Mouse (Mus musculus): ENCODE data around the gene Tnpo1. TPM values are rescaled to one million over a fixed set of nuclear protein-coding genes. Genes with fewer than 3 reads are reported as not detected.

Gene Tnpo1
- polyA plus RNA-seq, 1 experiment from 2014 or later: 79.3 TPM

DNA sequence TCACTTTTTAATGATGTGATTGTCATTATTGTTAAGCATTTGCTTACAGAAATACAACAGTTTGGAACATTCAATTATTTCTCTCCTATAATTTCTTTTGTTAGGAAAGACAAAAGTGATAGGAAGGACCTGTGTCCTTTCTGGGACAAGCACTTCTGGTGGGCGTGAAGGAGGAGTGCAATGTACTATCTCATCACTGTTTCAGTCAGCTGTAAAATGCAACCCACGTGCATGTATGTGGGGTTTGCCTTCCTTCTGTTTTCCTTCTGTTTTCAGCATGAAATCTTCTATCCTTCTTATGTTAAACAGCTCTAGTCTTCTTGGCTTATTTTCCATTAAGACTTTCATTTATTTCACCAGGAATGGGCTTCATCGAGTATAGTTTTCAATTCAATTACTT is 5.9 kb downstream of the Tnpo1 start:
- Histone ChIP-seq H3K36me3 (peaks cover 87% of the 10 kb centered on the region), H3K27me3 (ENCODE audit: low read depth, poor library complexity, severe bottlenecking) (no peaks in the 10 kb centered on the region), H3K4me3 (no peak overlapping the region), H3K27ac (no peak overlapping the region), H3K4me1 (peaks cover 7% of the 10 kb centered on the region), H3K9me3 (replicated peaks) (no peaks in the 10 kb centered on the region)
- WGBS: 91% methylated on average over 3 of the region's 3 CpGs
- no peak for DNase-seq (ENCODE audit: low spot score)

DNA sequence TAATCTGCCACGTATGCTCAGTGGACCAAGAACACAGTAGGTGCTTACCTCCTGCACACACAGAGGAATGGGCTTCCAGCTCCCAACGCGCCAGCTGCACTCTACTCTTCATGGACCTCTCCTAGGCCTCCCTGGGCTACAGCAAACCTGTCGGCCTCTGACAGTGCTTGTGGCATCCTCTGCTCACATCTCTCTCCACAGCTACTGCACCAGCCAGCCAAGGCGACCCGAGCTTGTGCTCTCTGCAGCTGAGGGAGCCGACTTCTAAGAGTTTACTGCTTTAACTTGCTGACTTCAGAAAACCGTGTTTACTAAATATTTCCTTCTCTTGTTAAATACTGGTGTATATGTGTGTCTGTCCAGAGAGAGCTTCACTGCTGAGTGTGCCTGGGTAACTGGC is 6.5 kb downstream of the Tnpo1 start:
- no peak for DNase-seq (ENCODE audit: low spot score)
- WGBS: 92% methylated on average over 8 of the region's 8 CpGs
- no peak overlapping the region for H3K27ac ChIP-seq
- peaks cover 10% of the 10 kb centered on the region for H3K4me1 ChIP-seq
- no peaks in the 10 kb centered on the region for H3K27me3 ChIP-seq (ENCODE audit: low read depth, poor library complexity, severe bottlenecking)
- H3K9me3 ChIP-seq (replicated peaks): no peaks in the 10 kb centered on the region
- no peak overlapping the region for H3K4me3 ChIP-seq
- H3K36me3 ChIP-seq: peaks cover 93% of the 10 kb centered on the region

DNA sequence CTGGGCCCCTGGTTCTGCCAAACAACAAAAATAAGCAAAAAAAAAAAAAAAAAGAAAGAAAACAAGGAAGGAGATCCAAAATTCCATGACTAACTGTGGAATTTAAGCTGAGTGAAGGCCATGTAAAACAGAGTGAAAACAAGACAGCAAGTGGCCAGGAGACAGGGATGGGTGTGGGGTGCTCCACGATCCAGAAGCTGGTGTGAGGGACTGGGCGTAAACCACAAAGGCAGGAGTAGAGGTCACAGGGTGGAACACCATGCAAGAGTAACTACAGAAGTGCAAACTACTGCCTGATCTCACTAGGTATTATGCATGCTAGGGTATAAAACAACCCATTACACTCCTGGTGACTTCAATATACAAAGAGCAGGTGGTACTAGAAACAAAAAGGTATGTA is 8.3 kb downstream of the Tnpo1 start:
- no peaks in the 10 kb centered on the region for H3K9me3 ChIP-seq (replicated peaks)
- WGBS: 89% methylated on average over 2 of the region's 2 CpGs
- H3K4me3 ChIP-seq: no peak overlapping the region
- H3K4me1 ChIP-seq: peaks cover 28% of the 10 kb centered on the region
- H3K27me3 ChIP-seq (ENCODE audit: low read depth, poor library complexity, severe bottlenecking): no peaks in the 10 kb centered on the region
- H3K27ac ChIP-seq: no peak overlapping the region
- no peak for DNase-seq (ENCODE audit: low spot score)
- H3K36me3 ChIP-seq: peaks cover 78% of the 10 kb centered on the region

DNA sequence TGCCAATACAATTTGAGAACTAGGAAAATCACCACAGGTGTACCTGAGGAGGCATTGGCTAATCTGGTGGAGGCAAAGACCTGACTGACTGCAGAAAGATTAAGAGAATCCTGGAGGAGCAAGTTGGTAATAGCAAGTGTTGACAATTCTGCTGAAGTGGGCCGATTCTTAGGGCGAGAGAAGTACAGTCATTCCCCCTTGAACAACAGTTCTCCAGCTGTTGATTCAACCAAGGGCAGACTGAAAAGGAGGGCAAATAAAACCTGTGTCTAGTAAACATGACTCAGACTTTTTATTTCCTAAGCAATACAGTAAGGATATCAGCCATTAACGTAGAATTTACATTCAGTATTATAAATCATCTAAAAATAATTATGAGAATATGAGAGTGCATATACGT is 10.6 kb downstream of the Tnpo1 start:
- Histone ChIP-seq H3K9me3 (replicated peaks) (no peaks in the 10 kb centered on the region), H3K27ac (no peak overlapping the region), H3K36me3 (peaks cover 61% of the 10 kb centered on the region), H3K4me1 (peaks cover 41% of the 10 kb centered on the region), H3K27me3 (ENCODE audit: low read depth, poor library complexity, severe bottlenecking) (no peaks in the 10 kb centered on the region), H3K4me3 (no peak overlapping the region)
- 93% methylated on average over 4 of the region's 4 CpGs for WGBS
- no peak for DNase-seq (ENCODE audit: low spot score)

DNA sequence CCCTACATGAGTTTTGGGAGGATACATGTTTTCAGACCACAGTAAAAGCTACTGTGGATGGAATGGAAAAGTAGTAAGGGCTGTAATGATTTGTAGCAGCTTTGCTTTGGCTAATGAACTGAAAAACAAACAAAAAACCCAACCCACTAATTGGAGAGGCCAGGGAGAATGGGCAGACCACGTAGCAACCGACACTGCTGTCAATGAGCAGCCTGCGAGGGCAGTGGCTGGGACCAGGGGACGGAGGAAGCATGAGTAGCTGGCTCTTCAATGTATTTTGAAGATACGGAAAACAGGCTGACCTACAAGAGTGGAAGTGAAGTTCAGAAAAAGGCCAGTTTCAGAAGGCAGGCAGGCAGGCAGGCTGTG is 11.4 kb downstream of the Tnpo1 start:
- Histone ChIP-seq H3K4me1 (peaks cover 41% of the 10 kb centered on the region), H3K36me3 (peaks cover 53% of the 10 kb centered on the region), H3K27ac (no peak overlapping the region), H3K9me3 (replicated peaks) (no peaks in the 10 kb centered on the region), H3K4me3 (no peak overlapping the region), H3K27me3 (ENCODE audit: low read depth, poor library complexity, severe bottlenecking) (no peaks in the 10 kb centered on the region)
- no peak for DNase-seq (ENCODE audit: low spot score)
- WGBS: 72% methylated on average over 5 of the region's 5 CpGs

DNA sequence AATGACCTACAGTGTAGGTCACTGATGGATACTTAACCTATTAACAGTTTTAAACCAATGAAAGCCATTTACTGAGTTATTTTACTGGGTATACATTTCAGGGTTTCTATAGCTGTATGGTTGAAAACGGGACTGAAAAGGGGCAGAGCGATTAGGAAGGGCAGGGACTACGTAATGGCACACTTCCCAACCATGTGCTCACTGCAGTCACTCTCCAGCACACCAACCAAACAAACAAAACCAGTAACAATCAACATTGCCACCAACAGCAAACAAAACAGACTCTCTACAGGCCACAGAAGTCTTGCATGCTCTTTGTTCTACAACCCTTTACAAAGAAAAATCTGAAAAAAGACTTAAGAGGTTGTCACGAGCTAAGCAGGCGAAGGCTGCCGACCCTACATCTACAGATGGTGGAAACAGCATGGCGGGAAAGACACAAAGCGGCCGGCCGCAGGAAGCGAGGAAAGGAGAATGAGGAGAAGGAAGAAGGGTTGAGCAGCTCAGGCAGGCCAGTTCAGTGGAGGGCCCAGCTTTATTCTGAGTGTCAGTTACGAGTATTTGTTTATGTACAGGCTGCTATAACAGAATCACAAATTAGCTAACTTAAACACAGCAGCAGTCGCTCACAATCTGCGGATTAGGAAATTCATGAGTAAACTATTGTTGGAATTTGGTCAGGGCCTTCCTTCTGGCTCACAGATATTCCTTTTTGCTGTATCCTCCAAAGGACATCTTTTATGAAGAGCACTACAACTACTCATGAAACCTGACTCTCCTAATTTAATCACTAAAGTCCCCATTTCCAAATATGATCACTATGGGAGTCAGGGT is 12.0 kb downstream of the Tnpo1 start:
- Histone ChIP-seq H3K27ac (no peak overlapping the region), H3K4me3 (no peak overlapping the region), H3K4me1 (peaks cover 41% of the 10 kb centered on the region), H3K27me3 (ENCODE audit: low read depth, poor library complexity, severe bottlenecking) (no peaks in the 10 kb centered on the region), H3K9me3 (replicated peaks) (no peaks in the 10 kb centered on the region), H3K36me3 (peaks cover 47% of the 10 kb centered on the region)
- no peak for DNase-seq (ENCODE audit: low spot score)
- WGBS: 86% methylated on average over 14 of the region's 14 CpGs

DNA sequence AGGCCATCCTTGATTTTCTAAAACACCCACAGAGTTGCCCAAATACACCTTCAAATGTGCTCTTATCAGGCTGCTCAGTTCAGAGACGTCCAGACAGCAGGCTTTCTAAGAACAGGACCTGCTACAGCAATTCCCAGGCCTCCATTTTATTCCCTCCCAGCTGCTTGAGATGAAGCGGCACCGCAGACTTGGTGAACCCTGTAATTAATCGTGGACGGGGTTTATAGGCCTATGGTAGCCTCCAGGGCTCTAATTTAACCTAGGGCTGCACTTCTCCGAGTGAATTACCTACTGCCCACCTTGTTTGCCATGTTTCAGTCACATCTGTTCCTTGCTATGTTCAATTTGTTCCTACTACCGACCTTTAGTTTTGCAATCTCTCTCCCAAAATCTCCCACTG is 13.0 kb downstream of the Tnpo1 start:
- no peak for DNase-seq (ENCODE audit: low spot score)
- no peak overlapping the region for H3K27ac ChIP-seq
- no peak overlapping the region for H3K4me3 ChIP-seq
- no peaks in the 10 kb centered on the region for H3K9me3 ChIP-seq (replicated peaks)
- H3K4me1 ChIP-seq: peaks cover 41% of the 10 kb centered on the region
- H3K27me3 ChIP-seq (ENCODE audit: low read depth, poor library complexity, severe bottlenecking): no peaks in the 10 kb centered on the region
- peaks cover 37% of the 10 kb centered on the region for H3K36me3 ChIP-seq
- WGBS: 27% methylated on average over 7 of the region's 7 CpGs

DNA sequence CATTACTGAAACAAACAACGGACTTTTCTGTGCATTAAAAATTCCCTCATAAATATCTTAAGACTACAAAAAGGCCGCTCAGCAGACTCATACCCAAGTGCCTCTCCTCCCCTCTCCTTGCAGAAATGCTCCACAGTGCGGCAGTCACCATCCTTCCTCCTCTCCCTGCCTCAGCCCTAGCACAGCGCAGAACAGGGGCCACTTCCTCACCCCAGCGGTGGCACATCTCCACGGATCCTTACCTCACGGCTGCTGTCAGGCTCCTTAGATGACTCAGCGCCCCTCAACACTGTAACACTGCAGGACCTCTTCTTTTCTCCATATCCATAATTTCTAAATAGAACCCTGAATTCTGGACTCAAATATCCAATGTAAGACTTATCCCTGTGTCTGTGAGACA is 13.6 kb downstream of the Tnpo1 start:
- no peak overlapping the region for H3K4me3 ChIP-seq
- WGBS: 74% methylated on average over 8 of the region's 8 CpGs
- peaks cover 31% of the 10 kb centered on the region for H3K36me3 ChIP-seq
- DNase-seq (ENCODE audit: low spot score): no peak
- H3K27ac ChIP-seq: no peak overlapping the region
- H3K9me3 ChIP-seq (replicated peaks): no peaks in the 10 kb centered on the region
- peaks cover 41% of the 10 kb centered on the region for H3K4me1 ChIP-seq
- H3K27me3 ChIP-seq (ENCODE audit: low read depth, poor library complexity, severe bottlenecking): no peaks in the 10 kb centered on the region

DNA sequence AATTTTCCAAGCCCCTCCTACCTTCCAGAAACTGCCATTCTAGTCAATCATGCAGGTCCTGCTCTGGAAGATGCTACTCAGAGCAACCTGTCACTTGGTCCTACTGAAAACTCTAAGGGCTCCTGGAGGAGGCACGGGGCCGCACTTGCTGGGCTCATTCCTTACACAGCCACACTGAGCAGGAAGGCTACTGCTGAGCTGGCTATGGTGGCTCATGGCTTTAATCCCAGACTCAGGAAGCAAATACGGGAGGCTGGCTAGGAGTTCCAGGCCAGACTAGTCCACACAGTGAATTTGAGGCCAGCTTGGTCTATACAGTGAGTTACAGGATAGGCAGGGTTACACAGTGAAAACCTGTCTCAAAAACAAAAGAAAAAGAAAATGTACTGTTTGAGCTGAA is 15.4 kb downstream of the Tnpo1 start:
- peaks cover 41% of the 10 kb centered on the region for H3K4me1 ChIP-seq
- no peaks in the 10 kb centered on the region for H3K9me3 ChIP-seq (replicated peaks)
- 90% methylated on average over 3 of the region's 3 CpGs for WGBS
- H3K4me3 ChIP-seq: no peak overlapping the region
- no peaks in the 10 kb centered on the region for H3K27me3 ChIP-seq (ENCODE audit: low read depth, poor library complexity, severe bottlenecking)
- DNase-seq (ENCODE audit: low spot score): no peak
- peaks cover 23% of the 10 kb centered on the region for H3K36me3 ChIP-seq
- no peak overlapping the region for H3K27ac ChIP-seq

DNA sequence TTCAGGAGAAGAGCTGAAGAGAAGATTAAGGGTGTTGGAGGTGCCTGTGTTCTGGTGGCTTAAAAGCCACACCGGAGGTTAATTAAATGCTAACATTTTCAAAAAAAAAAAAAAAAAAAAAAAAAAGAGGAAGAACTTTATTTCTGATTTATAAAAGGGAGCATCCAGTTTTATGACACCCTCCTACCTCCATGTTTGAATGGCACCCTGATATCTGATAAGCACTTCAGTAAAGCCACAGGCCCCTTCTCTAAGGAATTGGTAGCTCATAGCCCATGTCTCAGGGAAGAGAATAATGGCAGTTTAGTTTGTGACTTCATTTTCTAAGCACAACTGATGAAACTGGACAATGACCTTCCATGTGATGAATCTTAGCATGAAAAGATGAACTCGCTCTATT is 21.6 kb downstream of the Tnpo1 start:
- H3K4me1 ChIP-seq: no peaks in the 10 kb centered on the region; the same call in 1 of the 2 replicates
- 96% methylated on average over 2 of the region's 2 CpGs for WGBS
- no peak for DNase-seq (ENCODE audit: low spot score)
- no peaks in the 10 kb centered on the region for H3K27me3 ChIP-seq (ENCODE audit: low read depth, poor library complexity, severe bottlenecking)
- H3K4me3 ChIP-seq: no peak overlapping the region
- H3K36me3 ChIP-seq: peaks cover 46% of the 10 kb centered on the region
- H3K9me3 ChIP-seq (replicated peaks): no peaks in the 10 kb centered on the region; the same call in 1 of the 2 replicates
- no peak overlapping the region for H3K27ac ChIP-seq

DNA sequence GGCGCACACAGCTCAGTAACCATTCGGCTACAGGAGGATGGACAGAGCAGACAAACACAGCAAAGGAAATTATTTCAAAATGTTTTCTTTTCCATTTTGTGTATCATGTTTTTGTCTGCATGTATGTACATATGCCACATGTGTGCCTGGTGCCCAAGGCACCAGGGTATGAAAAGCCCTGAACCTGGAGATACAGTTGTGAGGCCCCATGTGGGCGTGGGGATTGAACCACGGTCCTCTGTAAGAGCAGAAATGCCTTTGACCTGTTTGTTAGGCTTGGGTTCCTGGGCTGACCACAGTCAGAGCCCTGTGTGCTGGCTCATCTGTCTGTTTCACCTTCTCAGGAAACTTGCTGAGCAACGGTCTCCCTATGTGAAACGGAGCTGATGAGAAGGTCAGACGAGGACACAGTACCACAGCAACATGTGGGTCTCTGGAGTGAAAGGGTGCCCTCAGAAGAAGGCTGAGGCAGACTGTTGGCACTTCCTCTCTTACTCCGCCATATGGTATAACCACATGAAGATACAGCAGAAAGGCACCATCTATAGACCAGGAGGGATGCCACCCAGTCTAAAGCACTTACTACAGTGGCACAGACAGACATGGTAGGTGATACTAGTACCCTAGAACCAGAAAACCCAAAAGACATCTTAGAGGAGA is 23.7 kb downstream of the Tnpo1 start:
- Histone ChIP-seq H3K27ac (no peak overlapping the region), H3K36me3 (peaks cover 46% of the 10 kb centered on the region)
- 91% methylated on average over 8 of the region's 8 CpGs for WGBS

DNA sequence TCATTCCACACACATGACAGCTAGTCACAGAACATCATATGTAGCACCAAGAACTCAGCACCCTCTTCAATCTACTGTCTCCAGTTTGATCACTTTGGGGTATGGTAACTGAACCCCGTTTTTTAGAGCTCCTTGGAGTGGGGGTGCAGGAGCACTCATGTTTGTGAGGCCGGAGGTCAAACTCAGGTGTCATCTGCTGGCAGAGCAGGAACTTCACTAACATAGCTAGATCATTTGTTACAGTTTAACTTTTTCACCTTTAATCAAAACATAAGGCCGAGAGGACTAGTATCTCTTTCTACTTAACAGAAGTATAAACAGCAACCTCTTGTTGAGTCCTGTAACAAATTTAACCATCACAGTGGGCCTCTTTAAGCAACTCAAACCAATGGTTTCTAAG is 26.6 kb downstream of the Tnpo1 start:
- DNase-seq (ENCODE audit: low spot score): no peak
- H3K27me3 ChIP-seq (ENCODE audit: low read depth, poor library complexity, severe bottlenecking): no peaks in the 10 kb centered on the region
- no peaks in the 10 kb centered on the region for H3K4me1 ChIP-seq
- no peak overlapping the region for H3K4me3 ChIP-seq
- no peak overlapping the region for H3K27ac ChIP-seq
- WGBS: 91% methylated on average over 3 of the region's 3 CpGs
- no peaks in the 10 kb centered on the region; the same call in 1 of the 2 replicates for H3K9me3 ChIP-seq (replicated peaks)
- peaks cover 41% of the 10 kb centered on the region for H3K36me3 ChIP-seq

More for the DNA sequence above, 23.7 kb downstream of the Tnpo1 start:
- Histone ChIP-seq H3K4me3 (no peak overlapping the region), H3K4me1 (no peaks in the 10 kb centered on the region), H3K9me3 (replicated peaks) (no peaks in the 10 kb centered on the region; the same call in 1 of the 2 replicates), H3K27me3 (ENCODE audit: low read depth, poor library complexity, severe bottlenecking) (no peaks in the 10 kb centered on the region)
- DNase-seq (ENCODE audit: low spot score): no peak

DNA sequence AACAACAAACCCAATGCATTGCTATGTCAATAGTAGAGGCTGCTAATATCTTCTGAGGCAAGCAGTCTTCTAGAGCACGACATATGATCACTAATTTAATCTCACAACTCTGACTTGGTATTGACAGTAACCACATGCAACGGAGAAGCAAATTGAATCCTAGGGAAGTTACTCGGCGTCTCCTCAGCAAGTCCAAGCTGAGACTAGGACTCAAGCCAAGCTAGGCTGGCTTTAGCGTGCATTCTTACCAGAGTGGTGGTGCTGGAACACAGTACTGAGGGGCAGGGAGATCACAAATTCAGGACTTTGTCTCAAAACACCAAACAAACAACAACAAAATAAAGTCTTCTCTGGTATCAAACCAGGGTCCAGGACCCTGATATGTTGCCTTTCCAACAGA is 28.6 kb downstream of the Tnpo1 start:
- H3K27me3 ChIP-seq (ENCODE audit: low read depth, poor library complexity, severe bottlenecking): no peaks in the 10 kb centered on the region
- no peaks in the 10 kb centered on the region for H3K9me3 ChIP-seq (replicated peaks)
- peaks cover 8% of the 10 kb centered on the region for H3K4me1 ChIP-seq
- H3K27ac ChIP-seq: no peak overlapping the region
- 91% methylated on average over 5 of the region's 5 CpGs for WGBS
- H3K36me3 ChIP-seq: peaks cover 22% of the 10 kb centered on the region
- no peak overlapping the region for H3K4me3 ChIP-seq
- DNase-seq (ENCODE audit: low spot score): no peak
